Mouse (Mus musculus) thymus, adult 2 months (tissue): ENCODE results near the gene Gm21992. TPM values are rescaled to one million over a fixed set of nuclear protein-coding genes. Genes with fewer than 3 reads are reported as not detected.

Source experiments
- DNase-seq: peaks from one replicate; pipeline ENCODE4 v3.0.0; 2021
- H3K27ac ChIP-seq: fragments of 200-500 bp; 2 replicates; pipeline ENCODE4 v1.5.1; 2012; ENCODE audit warnings: low read length, control low read depth; ENCODE audit not compliant: control insufficient read depth, insufficient read depth
- H3K27me3 ChIP-seq: fragments of 200-500 bp; 2 replicates; pipeline ENCODE4 v1.6.1; 2012; ENCODE audit warnings: mild to moderate bottlenecking, low read length, moderate library complexity, mixed read lengths; ENCODE audit not compliant: control insufficient read depth, insufficient read depth
- H3K36me3 ChIP-seq: fragments of 200-500 bp; 2 replicates; pipeline ENCODE4 v1.6.1; 2012; ENCODE audit warnings: mild to moderate bottlenecking, low read length, moderate library complexity; ENCODE audit not compliant: control insufficient read depth, insufficient read depth
- H3K4me1 ChIP-seq: fragments of 200-500 bp; replicated peaks from 2 replicates; pipeline ENCODE4 v1.6.1; 2012; ENCODE audit warnings: low read length; ENCODE audit not compliant: control insufficient read depth, insufficient read depth
- H3K4me3 ChIP-seq: fragments of 200-500 bp; 2 replicates; pipeline ENCODE4 v1.5.1; 2012; ENCODE audit warnings: mild to moderate bottlenecking, low read length, control low read depth, moderate library complexity; ENCODE audit not compliant: control insufficient read depth, insufficient read depth
- CTCF ChIP-seq: fragments of 200-500 bp; IDR thresholded peaks from 2 replicates; pipeline ENCODE4 v1.5.1; 2012; ENCODE audit warnings: mild to moderate bottlenecking, control low read depth, low read length, moderate library complexity, borderline replicate concordance; ENCODE audit not compliant: control insufficient read depth, poor library complexity, insufficient read depth; ENCODE audit errors: extremely low read depth
- POLR2A ChIP-seq: fragments of 200-500 bp; IDR thresholded peaks from 2 replicates; pipeline ENCODE4 v1.6.1; 2012; ENCODE audit warnings: mild to moderate bottlenecking, low read length, control low read depth, moderate library complexity; ENCODE audit not compliant: control insufficient read depth, poor library complexity, insufficient read depth; ENCODE audit errors: extremely low read depth
- WGBS: fragments of 180-500 bp; shearing (Covaris S2); methylation state at CpG from one replicate; pipeline ENCODE4 v1.1.7; 2018; 5-methylcytosine and 5-hydroxymethylcytosine counted together
- polyA plus RNA-seq: library from polyadenylated mRNA; depleted of rRNA; stranded (reverse); fragments of >200 nt; gene quantifications from 2 replicates; pipeline ENCODE4 v1.2.3, GENCODE M21; 2012

Gm21992 gene
- polyA plus RNA-seq, 1 experiment = 56.3 TPM

- H3K4me3 ChIP-seq = peak overlapping the region; percentile 65
- no peaks in the 10 kb centered on the region for H3K36me3 ChIP-seq
- TF ChIP-seq POLR2A = no peak
- TF ChIP-seq CTCF = no peak
- no peaks in the 10 kb centered on the region for H3K27me3 ChIP-seq
- peak overlapping the region; percentile 60 for H3K27ac ChIP-seq
- 2% methylated on average over 12 of the region's 12 CpGs for WGBS
- no peak for DNase-seq
- H3K4me1 ChIP-seq = peaks cover 3% of the 10 kb centered on the region
Observed at GRCm38 (mm10) chr19:4811909-4812242, 464 bp upstream of the Gm21992 start.

- Histone ChIP-seq H3K27ac (no peak overlapping the region), H3K4me1 (peaks cover 3% of the 10 kb centered on the region), H3K4me3 (peak overlapping the region; percentile 58), H3K36me3 (no peaks in the 10 kb centered on the region), H3K27me3 (no peaks in the 10 kb centered on the region)
- WGBS = 1% methylated on average over 17 of the region's 17 CpGs
- no peak for DNase-seq
- TF ChIP-seq POLR2A (no peak), CTCF (no peak)
Observed at GRCm38 (mm10) chr19:4810746-4811062, 708 bp downstream of the Gm21992 start.

GRCm38 (mm10) chr19:4810309-4810708, 1.1 kb downstream of the Gm21992 start:
- peak; percentile 8 for DNase-seq
- peak overlapping the region; percentile 58 for H3K4me3 ChIP-seq
- H3K36me3 ChIP-seq = no peaks in the 10 kb centered on the region
- H3K4me1 ChIP-seq = peaks cover 3% of the 10 kb centered on the region
- TF ChIP-seq CTCF = no peak
- TF ChIP-seq POLR2A = no peak
- no peak overlapping the region for H3K27ac ChIP-seq
- under 1% methylated on average over 14 of the region's 14 CpGs for WGBS
- H3K27me3 ChIP-seq = no peaks in the 10 kb centered on the region

DNA sequence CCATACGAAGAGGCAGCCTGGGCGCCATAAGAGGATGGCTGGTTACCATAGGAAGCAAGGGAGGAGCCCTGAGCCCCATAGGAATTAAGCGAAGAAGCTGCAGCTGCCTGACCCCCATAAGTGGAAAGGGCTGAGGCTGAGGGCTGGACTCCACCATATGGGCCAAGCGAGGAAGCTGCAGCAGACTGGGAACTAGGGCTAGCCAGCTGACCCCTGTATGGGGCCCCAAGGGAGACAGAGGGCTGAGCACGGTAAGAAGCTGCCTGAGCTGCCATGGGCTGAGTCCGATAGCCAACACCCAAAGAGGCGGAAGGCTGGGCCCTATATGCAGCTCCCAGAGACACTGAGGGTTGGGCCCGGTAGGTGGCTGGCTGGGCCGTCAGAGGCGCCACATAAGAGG, 8.1 kb downstream of the Gm21992 start:
- Histone ChIP-seq H3K4me3 (no peak overlapping the region), H3K36me3 (peaks cover 48% of the 10 kb centered on the region), H3K4me1 (no peaks in the 10 kb centered on the region), H3K27me3 (no peaks in the 10 kb centered on the region), H3K27ac (no peak overlapping the region)
- no peak for DNase-seq
- TF ChIP-seq POLR2A = no peak
- TF ChIP-seq CTCF = no peak
- 94% methylated on average over 10 of the region's 10 CpGs for whole genome bisulfite sequencing

DNA sequence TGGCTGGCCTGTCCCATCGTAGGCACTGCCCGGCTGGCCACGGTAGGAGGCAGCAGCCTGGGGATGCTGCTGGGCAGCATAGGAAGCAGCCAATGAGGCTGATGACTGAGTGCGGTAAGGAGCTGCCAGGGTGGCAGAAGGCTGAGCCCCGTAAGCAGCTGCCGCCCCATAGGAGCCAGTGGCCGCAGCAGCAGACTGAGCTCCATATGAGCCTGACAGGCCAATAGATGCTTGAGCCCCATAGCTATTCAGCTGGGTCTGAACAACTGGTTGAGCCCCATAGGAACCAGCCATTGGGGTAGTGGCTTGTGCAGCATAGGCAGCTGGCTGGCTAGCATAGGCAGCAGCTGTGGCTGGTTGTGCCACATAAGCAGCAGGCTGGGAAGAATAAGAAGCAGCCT, 8.7 kb downstream of the Gm21992 start:
- Histone ChIP-seq H3K27ac (no peak overlapping the region), H3K4me1 (no peaks in the 10 kb centered on the region), H3K36me3 (peaks cover 48% of the 10 kb centered on the region), H3K27me3 (no peaks in the 10 kb centered on the region), H3K4me3 (no peak overlapping the region)
- no peak for DNase-seq
- no peak for TF ChIP-seq POLR2A
- no peak for TF ChIP-seq CTCF
- over 99% methylated on average over 7 of the region's 7 CpGs for WGBS

DNA sequence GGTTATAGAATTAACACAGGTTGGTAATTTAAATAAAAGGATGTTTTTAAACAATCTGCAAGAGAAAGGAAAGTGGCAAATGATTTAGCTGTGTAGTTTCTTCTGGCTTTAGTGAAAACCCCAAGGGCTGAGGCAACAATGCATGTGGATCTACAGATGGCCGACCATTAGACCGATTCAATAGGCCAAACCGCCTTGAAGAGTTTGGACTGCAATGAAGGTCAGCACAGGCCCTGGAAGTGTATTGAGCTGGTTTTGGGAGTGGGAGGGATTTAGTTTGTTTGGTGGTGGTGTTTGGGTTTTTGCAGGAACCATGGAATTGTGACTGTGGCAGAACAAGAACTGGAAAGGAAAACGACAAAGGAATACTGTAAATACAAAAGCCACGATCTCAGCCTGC, 12.3 kb downstream of the Gm21992 start:
- H3K36me3 ChIP-seq = peaks cover 48% of the 10 kb centered on the region

GRCm38 (mm10) chr19:4797846-4798245, 13.6 kb downstream of the Gm21992 start:
- TF ChIP-seq CTCF = no peak
- no peak for TF ChIP-seq POLR2A
- H3K36me3 ChIP-seq = peaks cover 39% of the 10 kb centered on the region
- H3K27ac ChIP-seq = no peak overlapping the region
- H3K27me3 ChIP-seq = no peaks in the 10 kb centered on the region
- no peak for DNase-seq
- WGBS = 93% methylated on average over 2 of the region's 2 CpGs
- H3K4me1 ChIP-seq = no peaks in the 10 kb centered on the region
- H3K4me3 ChIP-seq = no peak overlapping the region

More for the DNA sequence above, 12.3 kb downstream of the Gm21992 start:
- Histone ChIP-seq H3K27me3 (no peaks in the 10 kb centered on the region), H3K4me3 (no peak overlapping the region), H3K4me1 (no peaks in the 10 kb centered on the region), H3K27ac (no peak overlapping the region)
- TF ChIP-seq POLR2A = no peak
- no peak for TF ChIP-seq CTCF
- DNase-seq = no peak
- WGBS = 98% methylated on average over 5 of the region's 5 CpGs
